Mouse (Mus musculus) bone marrow macrophage, adult 2 months (primary cell): ENCODE data around the gene Dclk1. TPM values are rescaled to one million over a fixed set of nuclear protein-coding genes. Genes with fewer than 3 reads are reported as not detected.

Experiments used
- H3K27ac ChIP-seq: 2 replicates; pipeline ENCODE4 v1.5.1; 2012; ENCODE audit warnings: low read depth, low read length; ENCODE audit not compliant: insufficient read depth
- H3K4me1 ChIP-seq: 2 replicates; pipeline ENCODE4 v1.6.1; 2012; ENCODE audit warnings: low read length; ENCODE audit not compliant: control insufficient read depth, insufficient read depth
- H3K4me3 ChIP-seq: 2 replicates; pipeline ENCODE4 v1.5.1; 2012; ENCODE audit warnings: mild to moderate bottlenecking, low read length, moderate library complexity; ENCODE audit not compliant: insufficient read depth
- CTCF ChIP-seq: IDR thresholded peaks from 2 replicates; pipeline ENCODE4 v1.5.1; 2012; ENCODE audit warnings: low read depth, mild to moderate bottlenecking, low read length, moderate library complexity
- POLR2A ChIP-seq: IDR thresholded peaks from 2 replicates; pipeline ENCODE4 v1.6.1; 2012; ENCODE audit warnings: mild to moderate bottlenecking, low read depth, low read length, borderline replicate concordance
- polyA plus RNA-seq: library from polyadenylated mRNA; stranded (reverse); fragments of >200 nt; gene quantifications from 2 replicates; pipeline ENCODE4 v1.2.4, GENCODE M21; 2012; ENCODE audit not compliant: missing spikeins, insufficient read depth, insufficient read length

Gene Dclk1
- polyA plus RNA-seq, 1 experiment: 1.3 TPM

DNA sequence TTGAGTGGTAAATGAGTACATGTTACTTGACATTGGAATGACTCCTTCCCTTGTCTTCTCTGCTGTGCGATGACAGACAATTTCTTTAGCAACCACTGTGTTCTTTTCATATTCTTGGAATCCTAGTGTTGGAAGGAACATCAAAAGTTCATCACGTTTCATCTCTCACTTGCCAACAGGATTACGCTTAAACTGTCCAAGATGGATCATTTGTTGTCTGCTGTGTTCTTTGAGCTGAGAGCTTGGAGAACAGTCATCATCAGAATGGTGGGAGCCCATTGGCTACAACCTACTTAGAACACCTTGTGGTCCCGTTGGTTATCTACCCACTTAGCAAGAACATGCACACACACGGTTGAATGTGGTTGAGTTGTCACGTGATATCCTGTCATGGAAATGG lies 136.4 kb downstream of the Dclk1 start:
- no peak for TF ChIP-seq POLR2A
- Histone ChIP-seq H3K4me3 (no peak overlapping the region), H3K4me1 (no peaks in the 10 kb centered on the region), H3K27ac (no peak overlapping the region)

DNA sequence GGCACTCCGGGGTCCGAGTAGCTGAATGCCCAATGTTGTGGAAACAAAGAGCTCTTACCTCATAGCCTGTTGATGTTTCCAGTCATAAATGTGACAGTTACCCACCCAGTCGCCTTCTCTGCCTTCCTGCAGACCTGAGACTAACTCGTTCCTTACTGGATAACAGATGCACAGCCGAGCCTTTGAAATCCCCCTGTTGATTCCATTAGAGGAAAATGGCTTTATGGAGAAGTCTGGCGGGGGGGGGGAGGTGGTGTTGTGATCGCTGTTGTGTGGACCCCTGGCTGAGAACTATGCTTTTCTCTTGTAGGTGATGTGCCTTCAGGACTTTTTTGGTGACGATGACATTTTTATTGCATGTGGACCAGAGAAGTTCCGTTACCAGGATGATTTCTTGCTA lies 138.3 kb downstream of the Dclk1 start:
- Histone ChIP-seq H3K4me1 (no peaks in the 10 kb centered on the region), H3K27ac (no peak overlapping the region), H3K4me3 (no peak overlapping the region)
- TF ChIP-seq CTCF (no peak), POLR2A (no peak)

DNA sequence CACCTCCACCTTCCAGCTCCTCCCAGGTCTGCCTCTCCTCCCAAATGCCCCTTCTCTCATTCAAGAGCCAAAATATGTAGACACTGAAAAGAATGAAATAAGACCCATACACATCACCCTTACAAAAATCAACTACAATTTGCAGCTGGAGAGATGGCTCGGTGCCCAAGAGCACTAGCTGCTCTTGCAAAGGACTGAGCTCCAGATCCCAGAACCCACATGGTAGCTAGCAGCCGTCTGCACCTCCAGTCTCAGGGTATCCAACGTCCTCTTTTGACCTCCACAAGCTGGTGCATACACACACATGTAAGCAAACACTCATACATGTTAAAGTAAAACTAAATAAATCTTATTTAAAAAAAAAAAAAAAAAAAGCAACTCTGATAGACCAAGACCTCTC lies 150.4 kb downstream of the Dclk1 start:
- Histone ChIP-seq H3K27ac (no peak overlapping the region), H3K4me1 (peaks cover 7% of the 10 kb centered on the region), H3K4me3 (no peak overlapping the region)
- TF ChIP-seq CTCF: no peak
- TF ChIP-seq POLR2A: no peak

DNA sequence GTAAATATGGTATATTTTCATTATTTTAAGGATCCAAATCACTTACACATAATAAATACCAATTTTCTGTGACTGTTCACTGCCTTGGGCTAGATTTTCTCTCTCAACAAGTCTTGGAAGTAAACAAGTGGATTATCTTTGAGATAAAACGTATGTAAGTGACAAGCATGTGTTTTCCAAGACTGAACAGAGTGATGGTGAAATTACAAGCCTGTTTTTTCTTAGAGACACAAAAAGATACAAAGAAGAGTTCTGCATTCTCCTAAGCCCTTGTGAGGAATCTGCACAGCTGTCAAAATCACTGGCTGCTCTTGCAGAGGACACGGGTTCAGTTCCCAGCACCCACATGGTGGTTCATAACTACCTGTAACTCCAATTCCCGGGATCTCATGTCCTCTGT lies 151.4 kb downstream of the Dclk1 start:
- Histone ChIP-seq H3K4me1 (peaks cover 13% of the 10 kb centered on the region), H3K4me3 (no peak overlapping the region), H3K27ac (no peak overlapping the region)
- TF ChIP-seq CTCF: no peak
- no peak for TF ChIP-seq POLR2A

DNA sequence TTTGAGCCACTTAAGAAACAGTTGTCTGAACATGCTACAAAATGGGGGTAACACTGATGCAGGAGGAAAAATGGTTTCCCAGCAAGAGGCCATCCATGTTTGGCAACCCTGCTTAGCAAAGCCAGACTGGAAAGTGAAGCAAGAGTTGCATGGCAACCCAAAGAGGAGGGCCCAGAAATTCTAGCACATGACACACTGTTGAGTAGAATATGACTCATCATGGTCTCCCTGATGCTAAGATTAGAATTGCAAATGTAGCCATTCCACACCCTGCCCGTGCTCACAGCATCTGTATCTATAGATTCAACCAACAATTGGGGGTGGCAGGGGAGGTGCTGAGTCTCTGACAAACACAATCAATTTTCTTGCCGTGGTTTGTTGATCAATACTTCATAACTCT lies 154.6 kb downstream of the Dclk1 start:
- peak overlapping the region; percentile 27; the same call in 1 of the 2 replicates for H3K27ac ChIP-seq
- peaks cover 24% of the 10 kb centered on the region for H3K4me1 ChIP-seq
- TF ChIP-seq CTCF (no peak), POLR2A (no peak)
- no peak overlapping the region for H3K4me3 ChIP-seq

DNA sequence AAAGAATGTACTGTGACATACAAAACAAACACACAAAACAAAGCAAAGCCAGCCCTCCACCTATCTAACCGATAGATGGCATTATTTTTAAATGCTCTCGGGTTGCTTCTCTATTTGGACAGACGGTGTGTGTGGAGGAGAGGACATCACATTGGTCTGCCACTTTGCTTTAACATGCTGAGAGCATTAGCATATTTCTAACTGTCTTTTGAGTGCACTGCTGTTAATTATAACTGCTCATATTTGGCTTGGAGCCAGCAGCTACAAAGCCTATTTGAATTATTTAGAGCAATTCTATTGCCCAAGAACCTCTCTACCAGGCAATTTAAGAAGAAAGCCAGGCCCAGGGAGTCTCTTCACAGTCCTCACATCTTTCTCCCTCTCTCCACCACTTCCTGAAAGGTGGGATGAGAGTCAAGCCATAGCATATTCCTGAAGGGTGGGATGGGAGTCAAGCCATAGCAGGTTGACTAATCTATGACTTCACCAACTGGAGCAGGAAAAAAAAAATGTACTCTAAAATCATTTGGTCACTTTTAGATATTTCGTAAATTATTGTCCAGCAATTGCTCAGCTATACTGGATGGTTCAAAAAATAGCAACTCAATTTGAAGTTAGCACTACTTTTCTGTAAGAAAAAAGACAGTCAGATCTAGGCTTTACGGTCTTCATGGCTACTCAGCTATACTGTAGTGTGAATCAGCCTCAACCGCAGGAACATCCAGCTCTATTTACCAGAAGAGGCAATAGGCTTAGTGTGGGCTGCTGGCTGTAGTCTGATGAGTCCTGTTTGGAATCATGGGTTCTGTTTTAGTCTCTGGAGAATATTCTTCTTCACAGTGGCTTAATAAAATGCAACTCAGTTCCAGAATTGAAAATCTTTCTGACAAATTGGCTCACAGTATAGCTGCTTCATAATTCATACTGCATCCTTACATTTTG lies 155.9 kb downstream of the Dclk1 start:
- no peak for TF ChIP-seq CTCF
- TF ChIP-seq POLR2A: no peak
- H3K27ac ChIP-seq: no peak overlapping the region
- H3K4me1 ChIP-seq: peaks cover 24% of the 10 kb centered on the region
- H3K4me3 ChIP-seq: no peak overlapping the region

DNA sequence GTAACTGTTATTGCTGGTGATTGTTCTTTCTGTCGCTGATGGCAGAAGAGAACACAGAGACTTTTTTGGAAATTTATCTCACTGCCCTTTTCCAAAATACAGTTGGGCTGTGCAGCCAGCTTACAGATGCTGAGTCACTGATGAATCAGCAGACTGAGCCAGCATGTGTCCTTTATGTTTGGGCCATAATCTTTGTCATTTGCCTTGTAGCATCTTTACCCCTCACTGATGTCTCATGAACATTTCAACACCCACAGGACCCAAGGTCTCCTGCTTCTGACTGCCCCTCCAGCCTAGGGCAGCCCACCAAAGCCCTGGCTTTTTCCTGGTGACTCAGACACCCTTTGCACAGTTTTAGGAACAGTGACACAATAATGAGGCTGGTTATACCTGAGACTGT lies 159.1 kb downstream of the Dclk1 start:
- Histone ChIP-seq H3K4me3 (no peak overlapping the region), H3K4me1 (peaks cover 24% of the 10 kb centered on the region), H3K27ac (no peak overlapping the region)
- no peak for TF ChIP-seq CTCF
- TF ChIP-seq POLR2A: no peak

DNA sequence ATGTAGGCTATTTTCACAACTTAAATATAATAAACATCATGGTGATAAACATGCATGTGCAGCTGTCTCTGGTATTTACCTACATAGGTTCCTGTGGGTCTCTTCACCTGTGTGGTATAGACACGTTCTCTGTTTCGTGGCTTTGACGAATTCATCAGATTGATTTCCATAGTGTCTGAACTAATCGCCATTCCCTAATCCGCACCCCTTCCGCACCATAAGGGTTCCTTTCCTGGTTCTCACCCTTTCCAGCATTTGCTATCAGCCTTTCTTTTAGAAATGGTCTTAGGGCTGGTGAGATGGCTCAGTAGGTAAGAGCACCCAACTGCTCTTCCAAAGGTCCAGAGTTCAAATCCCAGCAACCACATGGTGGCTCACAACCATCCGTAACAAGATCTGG lies 162.6 kb downstream of the Dclk1 start:
- peaks cover 10% of the 10 kb centered on the region for H3K4me1 ChIP-seq
- H3K4me3 ChIP-seq: no peak overlapping the region
- TF ChIP-seq POLR2A: no peak
- no peak for TF ChIP-seq CTCF
- H3K27ac ChIP-seq: no peak overlapping the region

DNA sequence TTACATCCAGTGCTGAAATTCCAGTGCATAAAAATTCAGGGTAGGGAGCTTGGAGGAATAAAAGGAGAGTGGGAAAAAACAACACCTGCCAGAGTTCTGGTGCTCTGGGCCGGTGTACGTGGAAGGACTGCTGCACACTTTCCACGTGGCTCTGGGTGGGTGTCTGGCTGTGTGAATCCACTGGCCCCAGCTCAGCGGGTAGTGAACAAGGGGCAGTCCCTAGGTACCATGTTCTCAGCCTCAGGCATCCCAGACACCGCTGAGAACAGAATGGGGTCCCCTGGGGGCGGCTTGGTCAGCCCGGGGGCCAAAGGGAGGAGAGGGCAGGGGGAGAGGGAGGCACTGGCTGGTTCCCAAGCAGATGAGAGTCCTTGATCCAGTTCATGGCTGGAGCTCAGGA lies 164.5 kb downstream of the Dclk1 start:
- no peak for TF ChIP-seq CTCF
- TF ChIP-seq POLR2A: no peak
- no peaks in the 10 kb centered on the region; the same call in 1 of the 2 replicates for H3K4me1 ChIP-seq
- H3K27ac ChIP-seq: no peak overlapping the region
- no peak overlapping the region for H3K4me3 ChIP-seq

DNA sequence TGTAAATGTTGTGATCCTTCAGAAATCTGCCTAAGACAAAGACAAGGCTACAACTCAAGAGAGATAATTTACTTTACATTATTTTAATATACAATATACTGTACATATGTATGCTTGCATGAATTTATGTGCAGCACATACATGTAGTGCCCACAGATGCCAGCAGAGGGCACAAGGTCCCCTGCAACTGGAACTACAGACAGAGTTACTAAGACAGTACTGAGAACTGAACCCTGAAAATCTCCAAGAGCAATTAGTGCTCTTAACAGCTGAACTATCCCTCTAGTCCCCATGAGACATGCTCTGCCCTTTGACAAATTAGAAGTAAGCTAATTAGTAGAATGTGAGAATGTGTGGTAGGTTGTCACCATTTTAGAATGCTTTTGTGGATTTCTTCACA lies 169.4 kb downstream of the Dclk1 start:
- TF ChIP-seq CTCF (no peak), POLR2A (no peak)
- Histone ChIP-seq H3K4me3 (no peak overlapping the region), H3K27ac (no peak overlapping the region), H3K4me1 (no peaks in the 10 kb centered on the region)

DNA sequence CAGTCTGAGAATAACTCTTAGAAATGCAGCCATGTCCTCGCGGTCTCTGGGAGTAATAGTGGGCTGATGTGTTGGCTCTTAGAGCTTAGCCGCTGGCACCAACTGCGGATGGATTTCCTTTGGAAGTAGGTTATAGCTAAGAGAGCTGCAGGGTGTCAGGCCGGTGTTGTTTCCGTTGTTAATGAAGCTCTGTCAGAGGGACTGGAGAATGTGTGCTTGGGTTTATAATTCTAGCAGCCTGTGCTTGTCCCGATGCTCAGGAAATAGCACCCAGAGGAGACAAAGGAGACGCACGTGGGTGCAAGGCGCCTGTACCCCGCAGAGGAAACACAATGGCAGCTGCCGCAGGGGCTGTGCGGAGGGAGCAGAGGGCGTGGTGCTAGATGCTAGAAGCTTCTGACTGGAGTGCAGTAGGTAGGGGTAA lies 173.4 kb downstream of the Dclk1 start:
- Histone ChIP-seq H3K4me1 (0 out of 2 replicates have a peak, but pooled peaks cover 2% of the 10 kb centered on the region), H3K4me3 (no peak overlapping the region), H3K27ac (no peak overlapping the region)
- no peak for TF ChIP-seq CTCF
- TF ChIP-seq POLR2A: no peak
